Mouse (Mus musculus) G1E (cell line): ENCODE measurements around the gene Klk4. TPM values are rescaled to one million over a fixed set of nuclear protein-coding genes. Genes with fewer than 3 reads are reported as not detected.

Source experiments
- ATAC-seq: 2 replicates; pipeline ENCODE4 v1.8.0; 2016; ENCODE audit warnings: mild to moderate bottlenecking; ENCODE audit not compliant: insufficient number of reproducible peaks, poor library complexity, low FRiP score, severe bottlenecking; ENCODE audit errors: extremely low read depth
- DNase-seq: peaks from one replicate; pipeline ENCODE4 v3.0.0; 2012; ENCODE audit warnings: low spot score
- H3K27me3 ChIP-seq: 2 replicates; pipeline ENCODE4 v1.6.1; 2012; ENCODE audit warnings: mild to moderate bottlenecking, low read length, inconsistent platforms; ENCODE audit not compliant: insufficient read depth
- H3K36me3 ChIP-seq: replicated peaks from 2 replicates; pipeline ENCODE3; 2012; ENCODE audit warnings: mild to moderate bottlenecking, inconsistent platforms
- H3K4me1 ChIP-seq: 2 replicates; pipeline ENCODE4 v1.6.1; 2012; ENCODE audit warnings: low read depth, low read length, inconsistent platforms, mixed read lengths; ENCODE audit not compliant: insufficient read depth
- H3K4me3 ChIP-seq: 2 replicates; pipeline ENCODE4 v1.5.1; 2012; ENCODE audit warnings: low read depth, mild to moderate bottlenecking, inconsistent platforms, low read length, moderate library complexity, mixed read lengths
- H3K9me3 ChIP-seq: replicated peaks from 2 replicates; pipeline ENCODE4 v1.6.1; 2012; ENCODE audit warnings: inconsistent platforms
- CTCF ChIP-seq: IDR thresholded peaks from 2 replicates; pipeline ENCODE4 v1.5.1; 2012; ENCODE audit warnings: low read depth, low read length, inconsistent platforms, mixed read lengths
- GATA1 ChIP-seq: IDR thresholded peaks from 2 replicates; pipeline ENCODE4 v1.6.1; 2012; ENCODE audit warnings: borderline replicate concordance, low read length, inconsistent platforms, mixed read lengths
- GATA2 ChIP-seq: IDR thresholded peaks from 2 replicates; pipeline ENCODE4 v1.6.1; 2012; ENCODE audit warnings: low read depth, low read length, inconsistent platforms, borderline replicate concordance
- POLR2AphosphoS5 ChIP-seq: IDR thresholded peaks from 2 replicates; pipeline ENCODE4 v1.6.1; 2012; ENCODE audit warnings: low read depth, low read length, inconsistent platforms; ENCODE audit not compliant: insufficient replicate concordance
- TAL1 ChIP-seq: conservative IDR thresholded peaks from 2 replicates; pipeline ENCODE4 v1.6.1; 2012; ENCODE audit warnings: low read depth, low read length, inconsistent platforms, mixed read lengths
- polyA plus RNA-seq: library from polyadenylated mRNA; stranded (reverse); fragments of >175 nt; gene quantifications from 2 replicates; pipeline ENCODE4 v1.2.3, GENCODE M21; 2012
- total RNA-seq, 2 experiments: library from RNA; stranded (forward) in 1 of 2; stranded (reverse) in 1 of 2; fragments of 200-1000 nt in 1 of 2; fragments of >200 nt in 1 of 2; fragmentation: Nextera tagmentation in 1 of 2; gene quantifications; 2 replicates each; pipeline ENCODE4 v1.2.3; 2014 to 2017

The Klk4 gene
- total RNA-seq (2014; fragmentation: Nextera tagmentation) (not detected in 2 replicates), total RNA-seq (2017) (not detected in 2 replicates), polyA plus RNA-seq (not detected in 2 replicates)

DNA sequence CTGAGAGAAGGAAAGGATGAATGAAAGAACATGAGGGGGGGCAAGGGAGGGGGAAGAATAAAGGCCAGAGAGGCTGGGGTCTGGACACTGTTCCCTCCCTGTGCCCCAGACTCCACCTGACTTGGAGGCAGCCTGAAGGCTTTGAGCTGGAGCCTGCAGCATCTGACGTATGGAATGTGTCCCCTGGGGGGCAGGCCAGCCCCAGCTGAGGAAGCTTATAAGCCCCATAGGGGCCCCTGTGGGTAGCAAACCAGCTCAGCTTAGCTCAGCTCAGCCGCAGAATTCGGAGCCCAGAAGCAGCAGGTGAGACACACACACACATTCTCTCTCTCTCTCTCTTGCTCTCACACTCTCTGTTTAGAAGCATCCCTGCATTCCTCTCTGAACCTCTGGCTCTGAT, at the start of gene Klk4:
Klk4 (plus strand) TSS at position 249 of the 400 bp plus-strand sequence.
- no peak for TF ChIP-seq GATA1
- no peak for TF ChIP-seq TAL1
- TF ChIP-seq CTCF: no peak
- no peak for TF ChIP-seq POLR2AphosphoS5
- no peak for TF ChIP-seq GATA2
- no peak within 1 kb of the TSS for H3K4me3 ChIP-seq
- DNase-seq (no peak), ATAC-seq (no peak)
- no peaks in the 10 kb centered on the region for H3K36me3 ChIP-seq
- H3K4me1 ChIP-seq: no peaks in the 10 kb centered on the region
- no peaks in the 10 kb centered on the region for H3K27me3 ChIP-seq
- no peaks in the 10 kb centered on the region for H3K9me3 ChIP-seq

DNA sequence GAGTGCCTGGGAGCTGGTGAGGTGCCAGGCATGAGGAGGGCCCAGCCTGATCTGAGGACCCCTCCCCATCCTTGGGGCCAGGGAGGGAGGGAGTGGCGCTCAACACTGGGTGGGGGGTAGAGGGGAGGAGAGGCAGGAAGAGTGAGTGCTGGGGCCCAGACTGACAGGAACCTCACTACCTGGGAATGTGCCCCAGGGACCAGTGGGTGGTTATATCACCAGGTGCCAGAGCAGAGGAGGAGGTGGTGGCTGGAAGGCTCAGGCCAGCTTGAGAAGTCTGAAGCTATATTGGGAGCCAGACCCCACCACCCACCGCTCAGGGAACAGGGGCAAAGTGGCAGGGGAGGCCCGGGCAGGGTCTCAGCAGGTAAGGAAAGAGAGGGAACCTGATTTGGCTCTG, 39.3 kb upstream of the Klk4 start, which contains the start of gene Klk5:
Klk5 (plus strand) TSS at position 271 of the 400 bp plus-strand sequence.
- H3K36me3 ChIP-seq: no peaks in the 10 kb centered on the region
- H3K27me3 ChIP-seq: no peaks in the 10 kb centered on the region
- TF ChIP-seq POLR2AphosphoS5: no peak
- no peak for TF ChIP-seq TAL1
- no peak for TF ChIP-seq CTCF
- no peak for TF ChIP-seq GATA1
- TF ChIP-seq GATA2: no peak
- no peaks in the 10 kb centered on the region for H3K9me3 ChIP-seq
- ATAC-seq (no peak), DNase-seq (no peak)
- H3K4me1 ChIP-seq: no peaks in the 10 kb centered on the region
- no peak within 1 kb of the TSS for H3K4me3 ChIP-seq

DNA sequence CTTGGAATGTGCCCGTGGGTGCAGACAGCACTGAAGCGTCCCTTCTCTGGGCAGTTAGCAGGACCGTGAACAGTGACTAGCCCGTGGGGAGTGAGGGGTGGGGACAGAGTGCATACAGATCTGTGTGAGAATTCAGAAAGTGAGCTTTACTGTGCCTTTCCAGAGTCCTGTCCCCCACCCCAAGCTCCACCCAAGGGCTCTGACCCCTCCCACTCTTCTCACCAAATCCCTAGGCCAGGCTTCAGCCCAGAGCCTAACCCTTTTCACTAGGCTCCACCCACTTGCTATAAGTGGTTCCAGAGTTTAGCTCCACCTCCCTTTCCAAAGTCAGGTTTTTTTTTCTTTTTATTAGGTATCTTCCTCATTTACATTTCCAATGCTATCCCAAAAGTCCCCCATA, 37.2 kb upstream of the Klk4 start:
- H3K27me3 ChIP-seq: no peaks in the 10 kb centered on the region
- H3K36me3 ChIP-seq: no peaks in the 10 kb centered on the region
- no peaks in the 10 kb centered on the region for H3K9me3 ChIP-seq
- H3K4me1 ChIP-seq: no peaks in the 10 kb centered on the region
- TF ChIP-seq GATA2: no peak
- TF ChIP-seq TAL1: no peak
- no peak for TF ChIP-seq CTCF
- TF ChIP-seq POLR2AphosphoS5: no peak
- TF ChIP-seq GATA1: no peak
- DNase-seq: no peak
- ATAC-seq: no peak
- no peak overlapping the region for H3K4me3 ChIP-seq

DNA sequence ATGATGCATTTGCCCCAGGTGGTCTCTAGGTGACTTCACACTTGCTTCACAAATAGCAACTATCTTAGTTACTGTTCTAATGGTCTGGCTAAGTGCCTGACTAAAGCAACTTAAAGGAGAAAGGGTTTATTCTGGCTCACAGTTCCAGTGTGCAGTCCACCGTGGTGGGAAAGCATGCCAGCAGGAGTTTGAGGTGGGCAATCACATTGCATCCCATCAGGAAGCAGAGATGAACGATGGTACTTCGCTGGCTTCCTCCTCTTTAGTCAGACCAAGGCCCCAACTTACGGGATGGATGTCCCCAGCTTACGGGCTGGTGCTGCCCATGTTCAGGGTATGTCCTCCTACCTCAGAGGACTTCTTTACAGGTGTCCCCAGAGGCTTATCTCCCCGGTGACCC, 29.3 kb upstream of the Klk4 start:
- TF ChIP-seq TAL1: no peak
- Histone ChIP-seq H3K9me3 (peaks cover 3% of the 10 kb centered on the region), H3K27me3 (no peaks in the 10 kb centered on the region), H3K36me3 (no peaks in the 10 kb centered on the region), H3K4me1 (no peaks in the 10 kb centered on the region), H3K4me3 (no peak overlapping the region)
- ATAC-seq: no peak
- DNase-seq: no peak

DNA sequence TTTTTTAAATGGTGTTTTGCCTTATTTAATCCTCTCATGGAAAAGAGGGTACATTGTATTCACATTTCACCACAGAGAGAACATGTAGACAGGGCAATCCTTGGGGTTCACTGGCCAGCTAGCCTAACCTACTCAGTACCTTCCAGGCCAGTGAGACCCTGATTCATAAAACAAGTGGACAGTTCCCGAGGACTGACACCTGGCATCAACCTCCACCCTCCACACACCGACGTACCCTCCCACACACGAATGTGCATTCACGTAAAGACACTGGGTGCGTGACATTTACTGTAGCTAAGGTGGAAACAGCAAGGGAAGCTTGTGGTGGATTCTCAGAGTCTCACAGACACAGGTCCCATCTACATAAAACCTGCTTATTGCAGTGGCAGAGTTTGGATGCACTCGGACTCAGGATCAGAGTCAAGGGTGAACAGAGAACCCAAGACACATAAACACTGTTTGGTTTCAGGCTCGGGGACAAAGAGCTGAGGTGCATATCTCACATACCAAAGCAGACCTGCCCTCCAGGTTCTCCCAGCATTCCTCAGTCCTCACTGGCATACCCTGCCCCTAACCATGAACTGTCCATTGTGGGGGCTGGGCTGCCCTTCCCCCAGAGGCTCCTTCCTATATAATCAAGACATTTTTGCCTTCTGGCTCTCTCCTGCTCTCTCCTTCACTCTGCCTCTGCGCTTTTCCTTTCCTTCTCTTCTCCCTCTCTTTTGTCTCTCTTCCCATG, 26.1 kb upstream of the Klk4 start:
- H3K4me3 ChIP-seq: no peak overlapping the region
- H3K36me3 ChIP-seq: no peaks in the 10 kb centered on the region
- DNase-seq: no peak
- peaks cover 3% of the 10 kb centered on the region for H3K9me3 ChIP-seq
- no peaks in the 10 kb centered on the region for H3K27me3 ChIP-seq
- ATAC-seq: no peak
- no peak for TF ChIP-seq GATA2
- no peak for TF ChIP-seq TAL1
- TF ChIP-seq CTCF: no peak
- no peak for TF ChIP-seq POLR2AphosphoS5
- no peak for TF ChIP-seq GATA1
- no peaks in the 10 kb centered on the region for H3K4me1 ChIP-seq

DNA sequence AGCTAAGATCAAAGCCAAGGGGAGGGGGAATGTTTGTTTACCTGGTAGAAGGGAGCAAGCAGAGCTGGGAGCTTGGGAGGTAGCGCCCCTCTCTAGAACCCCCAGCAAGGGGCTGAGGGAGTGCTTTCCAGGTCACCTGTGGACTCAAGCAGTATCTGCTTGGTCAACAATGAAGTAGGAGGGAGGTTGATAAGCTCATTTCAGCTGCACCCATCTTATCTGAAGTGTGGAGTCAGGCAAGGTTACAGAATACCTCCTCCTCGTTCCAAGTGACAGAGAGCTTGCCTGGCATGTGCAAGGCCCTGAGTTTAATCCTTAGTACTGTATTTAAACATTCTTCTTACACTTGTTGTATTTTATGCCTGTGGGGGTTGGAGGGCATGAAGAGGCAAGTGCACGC, 25.3 kb upstream of the Klk4 start:
- Histone ChIP-seq H3K4me1 (no peaks in the 10 kb centered on the region), H3K4me3 (no peak overlapping the region), H3K36me3 (no peaks in the 10 kb centered on the region), H3K27me3 (no peaks in the 10 kb centered on the region), H3K9me3 (peaks cover 3% of the 10 kb centered on the region)
- TF ChIP-seq GATA1 (no peak), CTCF (no peak), TAL1 (no peak), GATA2 (no peak), POLR2AphosphoS5 (no peak)
- ATAC-seq (no peak), DNase-seq (no peak)

DNA sequence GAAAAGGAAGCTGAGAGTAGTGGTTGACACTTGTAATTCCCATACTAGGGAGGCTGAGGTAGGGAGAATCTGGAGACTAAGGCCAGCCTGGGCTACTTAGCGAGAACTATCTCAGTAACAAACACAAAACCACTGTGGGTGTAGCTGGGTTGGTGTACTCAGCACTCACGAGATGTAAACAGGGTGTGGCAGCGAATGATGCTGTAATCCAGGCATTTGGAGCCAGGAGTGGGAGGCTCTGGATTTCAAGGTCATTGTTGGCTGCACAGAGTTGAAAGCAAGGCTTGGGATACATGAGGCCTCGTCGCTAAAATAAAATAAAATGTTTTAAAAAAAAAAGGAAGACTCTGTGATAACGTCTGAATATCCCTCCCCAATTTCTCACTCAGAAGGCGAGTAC, 24.7 kb upstream of the Klk4 start:
- no peak for TF ChIP-seq TAL1
- TF ChIP-seq CTCF: no peak
- TF ChIP-seq GATA1: no peak
- TF ChIP-seq POLR2AphosphoS5: no peak
- no peak for TF ChIP-seq GATA2
- no peak for DNase-seq
- H3K27me3 ChIP-seq: no peaks in the 10 kb centered on the region
- H3K36me3 ChIP-seq: no peaks in the 10 kb centered on the region
- no peaks in the 10 kb centered on the region for H3K4me1 ChIP-seq
- H3K9me3 ChIP-seq: peaks cover 3% of the 10 kb centered on the region
- H3K4me3 ChIP-seq: no peak overlapping the region
- no peak for ATAC-seq
